Mouse (Mus musculus): ENCODE results near the gene Kif2c. TPM values are rescaled to one million over a fixed set of nuclear protein-coding genes. Genes with fewer than 3 reads are reported as not detected.

Kif2c gene
- polyA plus RNA-seq, 2 experiments: 19.4 to 30.1 TPM

DNA sequence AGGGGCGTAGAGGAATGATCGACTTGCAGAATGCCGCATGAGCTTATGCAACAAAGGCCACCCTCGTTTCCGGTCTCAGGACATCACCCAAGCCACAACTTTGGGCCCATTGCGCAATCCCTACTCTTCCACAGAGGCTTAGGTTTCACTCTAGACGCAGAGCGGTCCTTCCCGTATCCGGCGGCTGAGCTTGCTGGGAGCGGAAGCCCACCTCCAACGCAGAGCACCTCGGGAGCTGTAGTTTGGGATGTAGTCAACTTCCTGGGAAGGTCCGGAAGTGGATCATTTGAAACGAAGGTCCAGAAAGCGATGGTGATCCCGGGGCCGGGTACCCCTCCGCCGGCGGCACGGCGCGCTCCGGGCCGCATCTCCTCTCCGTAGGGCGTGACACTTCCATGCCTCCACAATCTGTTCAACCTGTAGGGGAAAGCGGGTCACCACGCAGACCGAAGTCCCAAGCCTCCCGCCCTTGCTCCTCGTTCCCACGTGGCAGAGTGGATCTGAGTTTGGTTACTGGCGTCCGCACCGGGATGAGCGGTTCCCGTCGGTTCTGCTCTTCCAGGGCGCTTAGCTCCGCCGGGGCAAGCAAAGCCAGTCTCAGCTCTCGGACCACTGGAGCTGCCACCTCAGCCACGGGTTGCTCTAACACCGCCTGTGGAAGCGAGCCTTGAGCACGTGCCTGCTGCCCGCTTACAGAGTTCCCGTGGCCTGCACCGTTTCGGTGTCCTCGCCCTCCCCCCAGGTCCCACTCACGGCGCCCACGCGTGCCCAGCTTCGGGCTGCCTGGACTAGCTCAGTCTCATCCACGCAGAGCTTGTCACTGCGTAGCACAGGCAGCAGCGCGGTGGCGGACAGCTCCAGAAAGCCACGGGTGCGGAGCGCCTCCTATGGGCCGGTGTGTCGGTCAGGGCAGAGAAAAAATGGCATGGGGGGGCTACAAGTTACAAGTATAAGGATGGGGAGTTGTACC, 61.7 kb downstream of the Kif2c start:
- Histone ChIP-seq H3K36me3 (replicated peaks; ENCODE audit: control insufficient read depth, insufficient read depth, low read depth) (no peaks in the 10 kb centered on the region), H3K9ac (replicated peaks) (peak overlapping the region; percentile 74), H3K4me2 (ENCODE audit: low read depth) (peak overlapping the region; percentile 99), H3K27me3 (ENCODE audit: control insufficient read depth, insufficient read depth, low read length) (no peaks in the 10 kb centered on the region), H3K4me1 (replicated peaks; ENCODE audit: control insufficient read depth in 2 of 2, insufficient read depth in 2 of 2, low read length in 1 of 2) (peaks cover 19 to 25% of the 10 kb centered on the region in 2 experiments), H3K9me3 (ENCODE audit: control insufficient read depth, low read length) (no peaks in the 10 kb centered on the region), H3K27ac (peak overlapping the region; percentile 60), H3K4me3 (ENCODE audit: insufficient read depth in 1 of 2, low read depth in 2 of 2, low read length in 2 of 2) (peak overlapping the region; percentile 81 to 89)
- peak; percentile 88 for ATAC-seq (ENCODE audit: insufficient read depth)
- peak; percentile 84 to 88 (median 88) for DNase-seq (ENCODE audit: low read depth in 3 of 3, low spot score in 3 of 3)
- under 1% methylated on average over 69 of the region's 69 CpGs for WGBS (ENCODE audit: insufficient replicate concordance)
- peak; percentile 98 for TF ChIP-seq CTCF (IDR thresholded peaks at IDR 0.05; ENCODE audit: low read depth)
- 0 out of 2 replicates have a peak, but pooled peaks have one; percentile 11 for TF ChIP-seq EP300 (IDR thresholded peaks at IDR 0.05; ENCODE audit: low read depth)

DNA sequence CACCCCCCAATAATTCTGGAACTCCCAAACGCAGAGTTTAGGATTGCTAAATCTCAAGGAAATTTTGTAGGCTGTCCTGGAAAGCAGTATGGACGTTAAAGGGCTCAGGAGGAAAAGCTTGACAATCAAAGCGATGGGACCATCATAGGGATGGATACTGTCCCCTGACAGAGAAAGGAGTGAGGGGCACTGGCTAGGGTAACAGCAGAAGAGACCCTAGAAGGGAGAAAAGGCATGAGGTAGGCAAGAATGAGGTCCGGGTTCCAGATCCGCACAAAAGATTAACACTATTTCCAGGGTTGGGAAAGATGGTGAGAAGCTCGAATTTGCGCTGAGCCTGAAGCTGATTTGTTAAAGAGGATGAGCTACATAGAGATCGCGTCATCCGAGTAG, 62.4 kb downstream of the Kif2c start:
- 4% methylated on average over 10 of the region's 10 CpGs for WGBS (ENCODE audit: insufficient replicate concordance)
- Histone ChIP-seq H3K36me3 (replicated peaks; ENCODE audit: control insufficient read depth, insufficient read depth, low read depth) (no peaks in the 10 kb centered on the region), H3K27ac (peak overlapping the region; percentile 60), H3K9me3 (ENCODE audit: control insufficient read depth, low read length) (no peaks in the 10 kb centered on the region), H3K9ac (replicated peaks) (peak overlapping the region; percentile 74), H3K4me1 (replicated peaks; ENCODE audit: control insufficient read depth in 2 of 2, insufficient read depth in 2 of 2, low read length in 1 of 2) (peaks cover 12 to 18% of the 10 kb centered on the region in 2 experiments), H3K27me3 (ENCODE audit: control insufficient read depth, insufficient read depth, low read length) (no peaks in the 10 kb centered on the region), H3K4me2 (ENCODE audit: low read depth) (peak overlapping the region; percentile 99), H3K4me3 (ENCODE audit: insufficient read depth in 1 of 2, low read depth in 2 of 2, low read length in 2 of 2) (peak overlapping the region; percentile 81 to 89)
- ATAC-seq (ENCODE audit: insufficient read depth) (no peak), DNase-seq (ENCODE audit: low read depth in 3 of 3, low spot score in 3 of 3) (no peak)
- TF ChIP-seq CTCF (IDR thresholded peaks at IDR 0.05; ENCODE audit: low read depth): no peak

DNA sequence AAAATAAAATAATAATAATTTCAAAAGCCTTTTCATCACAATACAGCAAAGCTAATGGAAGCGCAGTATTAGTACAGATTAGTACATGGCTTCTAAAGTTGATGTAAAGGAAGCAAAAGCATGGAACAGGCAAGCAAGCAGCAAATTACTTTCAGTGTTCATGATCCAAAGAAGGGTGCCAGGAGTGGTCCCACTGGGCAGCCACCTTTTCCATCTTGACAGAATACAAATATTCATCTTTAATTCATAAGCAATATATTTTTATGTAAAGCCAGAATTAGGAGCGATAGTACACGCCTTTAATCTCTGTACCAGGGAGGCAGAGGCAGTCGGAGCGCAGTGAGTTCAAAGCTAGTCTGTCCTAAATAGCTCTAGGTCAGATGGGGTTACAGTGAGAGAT, 62.8 kb downstream of the Kif2c start:
- no peak for DNase-seq (ENCODE audit: low read depth in 3 of 3, low spot score in 3 of 3)
- Histone ChIP-seq H3K36me3 (replicated peaks; ENCODE audit: control insufficient read depth, insufficient read depth, low read depth) (no peaks in the 10 kb centered on the region), H3K4me3 (ENCODE audit: insufficient read depth in 1 of 2, low read depth in 2 of 2, low read length in 2 of 2) (peak overlapping the region; percentile 81 to 89), H3K9me3 (ENCODE audit: control insufficient read depth, low read length) (no peaks in the 10 kb centered on the region), H3K27me3 (ENCODE audit: control insufficient read depth, insufficient read depth, low read length) (no peaks in the 10 kb centered on the region), H3K27ac (no peak overlapping the region), H3K4me1 (replicated peaks; ENCODE audit: control insufficient read depth in 2 of 2, insufficient read depth in 2 of 2, low read length in 1 of 2) (peaks cover 8 to 14% of the 10 kb centered on the region in 2 experiments), H3K4me2 (ENCODE audit: low read depth) (peak overlapping the region; percentile 99), H3K9ac (replicated peaks) (peak overlapping the region; percentile 21)
- ATAC-seq (ENCODE audit: insufficient read depth): no peak
- 70% methylated on average over 5 of the region's 5 CpGs for WGBS (ENCODE audit: insufficient replicate concordance)
- no peak for TF ChIP-seq EP300 (IDR thresholded peaks at IDR 0.05; ENCODE audit: low read depth)
- no peak for TF ChIP-seq CTCF (IDR thresholded peaks at IDR 0.05; ENCODE audit: low read depth)

DNA sequence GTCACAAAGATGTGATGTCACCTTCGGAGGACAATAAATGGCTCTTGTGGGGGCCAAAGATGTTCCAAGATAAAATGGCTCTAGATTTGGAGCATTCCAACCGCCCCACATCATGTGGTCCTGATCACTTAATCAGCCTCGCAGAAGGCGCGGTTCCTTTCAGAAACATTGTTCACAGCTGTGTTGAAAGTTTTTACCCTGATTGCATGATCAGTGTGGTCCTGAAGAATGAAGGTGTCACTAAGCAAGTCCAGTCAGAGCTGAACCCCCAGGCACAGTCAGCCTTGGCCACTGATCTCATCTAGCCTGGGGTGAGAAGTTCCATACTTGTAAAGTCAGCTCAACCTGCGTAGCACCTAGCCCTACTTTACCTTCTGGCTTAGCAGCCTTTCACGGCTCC, 64.5 kb downstream of the Kif2c start:
- ATAC-seq (ENCODE audit: insufficient read depth): no peak
- 77% methylated on average over 7 of the region's 7 CpGs for WGBS (ENCODE audit: insufficient replicate concordance)
- H3K36me3 ChIP-seq (replicated peaks; ENCODE audit: control insufficient read depth, insufficient read depth, low read depth): no peaks in the 10 kb centered on the region
- TF ChIP-seq CTCF (IDR thresholded peaks at IDR 0.05; ENCODE audit: low read depth) (no peak), EP300 (IDR thresholded peaks at IDR 0.05; ENCODE audit: low read depth) (no peak)
- no peak overlapping the region for H3K27ac ChIP-seq
- no peak overlapping the region for H3K9ac ChIP-seq (replicated peaks)
- DNase-seq (ENCODE audit: low read depth in 3 of 3, low spot score in 3 of 3): no peak
- H3K4me2 ChIP-seq (ENCODE audit: low read depth): no peak overlapping the region
- H3K4me3 ChIP-seq (ENCODE audit: insufficient read depth in 1 of 2, low read depth in 2 of 2, low read length in 2 of 2): no peak overlapping the region
- peaks cover 6% of the 10 kb centered on the region in 2 experiments; a peak in 3 of 4 replicates for H3K4me1 ChIP-seq (replicated peaks; ENCODE audit: control insufficient read depth in 2 of 2, insufficient read depth in 2 of 2, low read length in 1 of 2)
- H3K9me3 ChIP-seq (ENCODE audit: control insufficient read depth, low read length): no peaks in the 10 kb centered on the region
- H3K27me3 ChIP-seq (ENCODE audit: control insufficient read depth, insufficient read depth, low read length): no peaks in the 10 kb centered on the region

DNA sequence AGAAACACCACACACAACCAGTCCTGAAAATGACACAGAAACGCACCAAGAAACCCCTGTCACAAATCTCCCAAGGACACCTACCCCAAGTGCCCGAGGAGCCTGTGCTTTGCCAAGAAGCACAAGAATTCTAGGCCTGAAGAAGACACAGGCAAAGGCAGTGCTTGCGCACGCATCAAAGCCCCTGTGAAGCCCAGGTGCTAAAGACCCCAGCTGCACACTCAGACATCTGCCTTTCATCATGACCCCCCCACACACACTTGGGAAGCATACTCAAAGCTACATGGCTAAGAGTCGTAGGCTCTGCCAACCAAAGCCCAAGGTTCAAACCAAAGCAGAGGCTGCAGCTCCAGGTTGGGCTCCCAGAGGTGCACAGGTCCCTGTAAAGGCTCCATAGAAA, 66.8 kb downstream of the Kif2c start:
- H3K9me3 ChIP-seq (ENCODE audit: control insufficient read depth, low read length): no peaks in the 10 kb centered on the region
- TF ChIP-seq CTCF (IDR thresholded peaks at IDR 0.05; ENCODE audit: low read depth) (no peak), EP300 (IDR thresholded peaks at IDR 0.05; ENCODE audit: low read depth) (no peak)
- no peak overlapping the region for H3K27ac ChIP-seq
- H3K9ac ChIP-seq (replicated peaks): no peak overlapping the region
- DNase-seq (ENCODE audit: low read depth in 3 of 3, low spot score in 3 of 3) (no peak), ATAC-seq (ENCODE audit: insufficient read depth) (no peak)
- H3K27me3 ChIP-seq (ENCODE audit: control insufficient read depth, insufficient read depth, low read length): no peaks in the 10 kb centered on the region
- 81% methylated on average over 5 of the region's 5 CpGs for WGBS (ENCODE audit: insufficient replicate concordance)
- no peak overlapping the region for H3K4me2 ChIP-seq (ENCODE audit: low read depth)
- H3K4me3 ChIP-seq (ENCODE audit: insufficient read depth in 1 of 2, low read depth in 2 of 2, low read length in 2 of 2): no peak overlapping the region
- peaks cover 6% of the 10 kb centered on the region in 2 experiments; a peak in 3 of 4 replicates for H3K4me1 ChIP-seq (replicated peaks; ENCODE audit: control insufficient read depth in 2 of 2, insufficient read depth in 2 of 2, low read length in 1 of 2)
- no peaks in the 10 kb centered on the region for H3K36me3 ChIP-seq (replicated peaks; ENCODE audit: control insufficient read depth, insufficient read depth, low read depth)
